ENCODE assay signal across 30 mouse cellular contexts in genomic region chr19:28657686-28658195, GRCm38 (mm10). TPM values are rescaled to one million over a fixed set of nuclear protein-coding genes. Genes with fewer than 3 reads are reported as not detected.
DNase-seq lines count a peak whose midpoint lies in the region; ATAC-seq and TF ChIP-seq lines count a peak whose summit lies in the region.
"Had no signal": no experiment of that assay in that cellular context is flagged by ENCODE, and none has a peak within 500 bp of the region (broad histone marks: within the 10 kb centered on the region; RNA-seq: fewer than 3 reads in every experiment).

No protein-coding gene starts in this region.

- no peak overlapping the region for H3K4me2 ChIP-seq in kidney, embryonic 16.5 days (replicated peaks; ENCODE audit: low read depth, low read length)
- H3K4me2 ChIP-seq in midbrain, embryonic 14.5 days (ENCODE audit: low read length) = no peak overlapping the region
- no peak overlapping the region for H3K4me2 ChIP-seq in midbrain, embryonic 13.5 days (replicated peaks)
- H3K4me2 ChIP-seq: embryonic facial prominence, embryonic 13.5 days; forebrain, embryonic 12.5 days; heart, embryonic 13.5 days; hindbrain, embryonic 14.5 days had no signal

- H3K4me3 ChIP-seq in kidney, embryonic 16.5 days (ENCODE audit: low read length) = no peak overlapping the region
- no peak overlapping the region for H3K4me3 ChIP-seq in midbrain, embryonic 14.5 days (replicated peaks; ENCODE audit: low read depth, low read length)
- no peak overlapping the region for H3K4me3 ChIP-seq in midbrain, embryonic 13.5 days (replicated peaks)
- H3K4me3 ChIP-seq: embryonic facial prominence, embryonic 10.5 days; embryonic facial prominence, embryonic 13.5 days; erythroblast, embryonic 14.5 days; forebrain, embryonic 12.5 days; heart, adult 2 months; heart, embryonic 10.5 days; heart, embryonic 13.5 days had no signal

- no peak overlapping the region; the same call in 1 of the 2 replicates for H3K9ac ChIP-seq in kidney, embryonic 16.5 days (replicated peaks; ENCODE audit: low read length)
- no peak overlapping the region for H3K9ac ChIP-seq in midbrain, embryonic 14.5 days (replicated peaks; ENCODE audit: low read length)
- H3K9ac ChIP-seq in midbrain, embryonic 13.5 days (replicated peaks) = no peak overlapping the region
- H3K9ac ChIP-seq: embryonic facial prominence, embryonic 13.5 days; forebrain, embryonic 12.5 days; heart, embryonic 13.5 days; hindbrain, embryonic 14.5 days had no signal

- no peaks in the 10 kb centered on the region for H3K27me3 ChIP-seq in kidney, embryonic 16.5 days (ENCODE audit: insufficient read depth, low read length)
- no peaks in the 10 kb centered on the region for H3K27me3 ChIP-seq in midbrain, embryonic 14.5 days (ENCODE audit: control insufficient read depth, insufficient read depth, low read length)
- H3K27me3 ChIP-seq in midbrain, embryonic 13.5 days = no peaks in the 10 kb centered on the region
- H3K27me3 ChIP-seq: CH12.LX; embryonic facial prominence, embryonic 13.5 days; heart, embryonic 13.5 days; Patski had no signal

- ATAC-seq in kidney, embryonic 16.5 days (ENCODE audit: low FRiP score, low TSS enrichment) = peak; percentile 29; the same call in 1 of the 2 replicates
- no peak; the same call in 1 of the 2 replicates for ATAC-seq in midbrain, embryonic 14.5 days (ENCODE audit: low FRiP score, low TSS enrichment)
- ATAC-seq in midbrain, embryonic 13.5 days = no peak
- ATAC-seq: forebrain, embryonic 16.5 days; Patski had no signal

- TF ChIP-seq CTCF in brain, embryonic 14.5 days (IDR thresholded peaks at IDR 0.05; ENCODE audit: borderline replicate concordance, extremely low read depth, insufficient read depth, insufficient read length) = no peak

- peak overlapping the region; percentile 82 for H3K27ac ChIP-seq in kidney, embryonic 16.5 days (ENCODE audit: low read length)
- no peak overlapping the region for H3K27ac ChIP-seq in midbrain, embryonic 14.5 days (replicated peaks; ENCODE audit: low read depth, low read length)
- H3K27ac ChIP-seq in midbrain, embryonic 13.5 days = no peak overlapping the region
- H3K27ac ChIP-seq: embryonic facial prominence, embryonic 10.5 days; embryonic facial prominence, embryonic 13.5 days; forebrain, embryonic 12.5 days; heart, adult 2 months; heart, embryonic 10.5 days; heart, embryonic 13.5 days; hindbrain, embryonic 14.5 days had no signal

- H3K9me3 ChIP-seq in kidney, embryonic 16.5 days (ENCODE audit: low read length) = no peaks in the 10 kb centered on the region
- H3K9me3 ChIP-seq in midbrain, embryonic 14.5 days (ENCODE audit: control insufficient read depth, low read length) = no peaks in the 10 kb centered on the region
- H3K9me3 ChIP-seq in midbrain, embryonic 13.5 days = no peaks in the 10 kb centered on the region
- H3K9me3 ChIP-seq: embryonic facial prominence, embryonic 10.5 days; embryonic facial prominence, embryonic 13.5 days; forebrain, embryonic 12.5 days; G1E; heart, embryonic 10.5 days; heart, embryonic 13.5 days had no signal

- no peaks in the 10 kb centered on the region for H3K36me3 ChIP-seq in kidney, embryonic 16.5 days (ENCODE audit: insufficient read depth, low read length)
- no peaks in the 10 kb centered on the region for H3K36me3 ChIP-seq in midbrain, embryonic 14.5 days (ENCODE audit: control insufficient read depth, insufficient read depth, low read length)
- H3K36me3 ChIP-seq in midbrain, embryonic 13.5 days = no peaks in the 10 kb centered on the region
- H3K36me3 ChIP-seq: embryonic facial prominence, embryonic 10.5 days; forebrain, embryonic 12.5 days; G1E; heart, embryonic 10.5 days; heart, embryonic 13.5 days had no signal

- TF ChIP-seq POLR2A in brain, embryonic 14.5 days (IDR thresholded peaks at IDR 0.05; ENCODE audit: borderline replicate concordance, extremely low read depth, insufficient read depth, insufficient read length, poor library complexity, severe bottlenecking) = no peak

- H3K4me1 ChIP-seq in kidney, embryonic 16.5 days (ENCODE audit: insufficient read depth, low read length) = peaks cover 61% of the 10 kb centered on the region
- H3K4me1 ChIP-seq in midbrain, embryonic 14.5 days (ENCODE audit: control insufficient read depth, insufficient read depth, low read length) = peaks cover 11% of the 10 kb centered on the region
- peaks cover 11% of the 10 kb centered on the region for H3K4me1 ChIP-seq in midbrain, embryonic 13.5 days (replicated peaks)

- peak; percentile 77 for DNase-seq in kidney, adult 9 months
- DNase-seq in kidney, postnatal 4 days = no peak
- no peak for DNase-seq in kidney, adult 11 months
- DNase-seq in midbrain, embryonic 14.5 days = peak; percentile 52
- DNase-seq in brain, embryonic 14.5 days (ENCODE audit: low read depth) = peak; percentile 33
- no peak for DNase-seq in embryo, embryonic 11 days
- DNase-seq: adrenal gland, postnatal 36 days; B cell, adult 2 months; cerebellum, adult 11 months; cerebellum, adult 2 months; cerebellum, adult 9-11 months; cerebellum, postnatal 25 days; gastrocnemius, postnatal 10 days; gastrocnemius, postnatal 36 days; heart, adult 2 months; heart, postnatal 14 days; heart, postnatal 4 days had no signal

- WGBS in kidney, embryonic 16.5 days = 62% methylated on average over 5 of the region's 5 CpGs
- WGBS in midbrain, embryonic 14.5 days = 47% methylated on average over 5 of the region's 5 CpGs
- WGBS in midbrain, embryonic 13.5 days = 58% methylated on average over 5 of the region's 5 CpGs

RNA-seq across cellular contexts. Expression of gene Glis3, which starts 22.1 kb away (rescaled TPM):
- 9.0 and 10.1 TPM in 2 replicates for polyA plus RNA-seq in kidney, embryonic 16.5 days (2015; fragmentation: Nextera tagmentation; extraction: Ambion mirVana)
- polyA plus RNA-seq in midbrain, embryonic 14.5 days (2014; fragmentation: Nextera tagmentation; extraction: Ambion mirVana) = 4.1 and 4.4 TPM in 2 replicates
- 2.2 and 2.9 TPM in 2 replicates for polyA plus RNA-seq in midbrain, embryonic 13.5 days (2015; fragmentation: Nextera tagmentation; extraction: Ambion mirVana)
- polyA plus RNA-seq in brain, embryonic 14.5 days (2012; rRNA removed) = 1.2 and 3.1 TPM in 2 replicates
- polyA plus RNA-seq: G1E had no signal

Comparison
In these comparisons a context has a peak if more than half of its experiments do, and no peak if none do; other contexts are left out.
1. DNase-seq: peak in kidney, adult 9 months (single experiment), midbrain, embryonic 14.5 days (single experiment) and brain, embryonic 14.5 days (single experiment); none in kidney, postnatal 4 days (0 of 2), kidney, adult 11 months (single experiment) and embryo, embryonic 11 days (single experiment).